Mouse (Mus musculus): ENCODE measurements around the gene Olfr507. TPM values are rescaled to one million over a fixed set of nuclear protein-coding genes. Genes with fewer than 3 reads are reported as not detected.

Olfr507 gene
- polyA plus RNA-seq (2012; fragmentation: generic; extraction: Trizol), result not detected

DNA sequence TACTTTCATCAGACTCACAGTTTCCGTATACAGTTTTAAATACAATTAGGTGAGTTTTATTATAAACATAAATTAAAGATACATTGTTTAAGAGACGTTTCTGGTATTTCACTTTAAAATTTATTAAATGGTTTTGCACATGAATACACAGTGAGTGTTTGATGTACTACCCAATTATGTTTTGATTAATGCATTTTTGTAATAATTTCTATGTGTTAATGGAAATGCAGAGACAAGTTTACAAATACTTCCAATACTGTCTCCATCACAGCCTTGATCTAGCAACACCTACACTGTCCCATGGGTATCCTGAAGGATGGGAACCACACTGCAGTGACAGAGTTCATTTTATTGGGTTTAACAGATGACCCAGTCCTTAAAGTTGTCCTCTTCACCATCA is at the start of gene Olfr507:
Gene Olfr507, plus strand, starts transcription at position 301 of the 400 bp plus-strand sequence.

DNA sequence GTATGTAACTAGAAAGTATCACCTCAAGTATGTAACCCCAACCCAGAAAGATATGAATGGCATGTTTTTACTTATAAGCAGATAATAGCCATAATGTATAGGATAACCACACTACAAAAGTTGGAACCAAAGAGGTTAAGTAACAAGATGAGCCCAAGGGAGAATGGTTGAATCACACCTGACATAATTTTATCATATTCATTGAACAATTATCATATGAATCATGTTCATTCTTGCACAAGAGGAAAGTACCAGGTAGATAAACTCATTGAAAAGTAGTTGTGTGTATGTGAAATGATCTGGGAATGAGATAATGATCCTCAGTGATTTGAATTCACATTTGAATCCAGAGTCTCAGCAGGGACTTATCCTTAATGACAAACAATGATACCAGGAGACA is 11.1 kb upstream of the Olfr507 start, which contains the start of gene Olfr506:
Gene Olfr506, plus strand, starts transcription at position 301 of the 400 bp plus-strand sequence.

DNA sequence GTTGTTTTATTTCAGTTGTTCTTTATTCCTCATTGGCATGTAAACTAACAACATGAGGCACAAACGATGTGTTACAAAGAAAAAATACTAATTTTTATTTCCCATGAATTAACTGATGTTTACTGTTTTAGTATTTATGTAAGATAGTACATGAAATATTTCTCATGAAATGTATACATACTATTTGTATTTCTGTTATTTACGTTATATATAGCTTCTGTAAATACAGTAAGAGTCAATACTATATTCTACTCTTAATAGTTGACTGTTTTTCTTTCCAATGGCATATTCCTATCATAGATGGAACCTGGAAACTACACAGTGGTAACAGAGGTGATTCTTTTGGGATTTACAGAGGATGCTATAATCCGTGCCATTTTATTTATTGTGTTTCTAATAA is 8.1 kb downstream of the Olfr507 start, which contains the start of gene Olfr508:
Gene Olfr508, plus strand, starts transcription at position 301 of the 400 bp plus-strand sequence.

DNA sequence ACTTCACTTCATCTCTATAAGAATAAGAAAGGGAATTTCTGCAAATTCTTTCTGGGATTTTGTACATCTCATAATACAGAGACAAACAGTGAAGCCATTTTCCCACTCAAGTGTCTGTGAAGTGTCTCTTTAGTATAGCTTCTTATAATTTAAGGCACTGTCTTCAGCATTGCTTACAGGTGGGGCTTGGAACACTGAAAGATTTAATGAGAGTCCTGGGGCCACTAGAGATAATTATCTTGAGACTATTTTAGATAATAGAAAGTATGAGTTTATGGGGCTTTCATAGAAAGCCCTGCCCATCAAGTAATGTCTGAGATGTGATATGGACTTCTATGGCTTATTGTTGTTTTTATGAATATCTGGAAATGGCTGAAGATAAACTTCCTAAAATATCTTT is 30.2 kb downstream of the Olfr507 start, which contains the start of gene Olfr509:
Gene Olfr509, minus strand, starts transcription at position 101 of the 400 bp plus-strand sequence.

DNA sequence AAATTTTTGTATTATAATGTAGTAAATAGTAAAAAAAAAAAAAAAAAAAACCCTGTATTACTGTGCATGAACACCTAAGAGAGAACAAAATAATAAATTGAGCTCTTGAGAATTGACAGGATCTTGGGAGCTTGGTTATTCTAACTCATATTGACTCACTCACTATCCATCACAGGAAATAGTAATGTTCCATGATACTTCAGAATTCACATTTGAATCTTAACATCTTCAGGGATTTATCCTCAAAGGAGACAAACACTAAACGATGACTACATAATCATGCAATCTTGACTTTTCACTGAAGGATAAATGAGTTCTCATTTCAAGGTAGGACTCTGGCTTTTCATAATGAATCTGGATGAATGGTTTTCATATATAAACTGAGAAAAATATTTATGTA is 44.5 kb downstream of the Olfr507 start, which contains the start of gene Olfr510:
Gene Olfr510, plus strand, starts transcription at position 301 of the 400 bp plus-strand sequence.

Other genes with a start within 250 kb of the Olfr507 start
- gene Olfr495, start 228.6 kb upstream of the Olfr507 start, polyA plus RNA-seq (2012; fragmentation: generic; extraction: Trizol), result not detected
- gene Olfr497, start 201.4 kb upstream of the Olfr507 start, polyA plus RNA-seq (2012; fragmentation: generic; extraction: Trizol), result not detected
- not detected for gene Olfr498, start 156.5 kb upstream of the Olfr507 start, polyA plus RNA-seq (2012; fragmentation: generic; extraction: Trizol)
- not detected for gene Olfr502, start 96.7 kb upstream of the Olfr507 start, polyA plus RNA-seq (2012; fragmentation: generic; extraction: Trizol)
- not detected for gene Olfr503, start 77.3 kb upstream of the Olfr507 start, polyA plus RNA-seq (2012; fragmentation: generic; extraction: Trizol)
- not detected for gene Olfr504, start 56.0 kb upstream of the Olfr507 start, polyA plus RNA-seq (2012; fragmentation: generic; extraction: Trizol)
- gene Olfr506, start 11.0 kb upstream of the Olfr507 start, polyA plus RNA-seq (2012; fragmentation: generic; extraction: Trizol), result not detected
- gene Olfr508, start 8.2 kb downstream of the Olfr507 start, polyA plus RNA-seq (2012; fragmentation: generic; extraction: Trizol), result not detected
- not detected for gene Olfr509, start 30.1 kb downstream of the Olfr507 start, polyA plus RNA-seq (2012; fragmentation: generic; extraction: Trizol)
- gene Olfr510, start 44.6 kb downstream of the Olfr507 start, polyA plus RNA-seq (2012; fragmentation: generic; extraction: Trizol), result not detected
- not detected for gene Olfr512, start 91.5 kb downstream of the Olfr507 start, polyA plus RNA-seq (2012; fragmentation: generic; extraction: Trizol)
- not detected for gene Olfr513, start 129.2 kb downstream of the Olfr507 start, polyA plus RNA-seq (2012; fragmentation: generic; extraction: Trizol)
- gene Olfr514, start 204.2 kb downstream of the Olfr507 start, polyA plus RNA-seq (2012; fragmentation: generic; extraction: Trizol), result not detected
- gene Olfr516, start 228.7 kb downstream of the Olfr507 start, polyA plus RNA-seq (2012; fragmentation: generic; extraction: Trizol), result not detected

Measured in C3H10T1/2 (cell line).